Mouse (Mus musculus) embryo, embryonic 9.5 days (tissue): Measurements from ENCODE around the gene Prkca.

Source experiments
- DNase-seq: peaks from one replicate; pipeline ENCODE4 v3.0.0-alpha.2; 2017; ENCODE audit errors: extremely low spot score

Prkca gene

DNA sequence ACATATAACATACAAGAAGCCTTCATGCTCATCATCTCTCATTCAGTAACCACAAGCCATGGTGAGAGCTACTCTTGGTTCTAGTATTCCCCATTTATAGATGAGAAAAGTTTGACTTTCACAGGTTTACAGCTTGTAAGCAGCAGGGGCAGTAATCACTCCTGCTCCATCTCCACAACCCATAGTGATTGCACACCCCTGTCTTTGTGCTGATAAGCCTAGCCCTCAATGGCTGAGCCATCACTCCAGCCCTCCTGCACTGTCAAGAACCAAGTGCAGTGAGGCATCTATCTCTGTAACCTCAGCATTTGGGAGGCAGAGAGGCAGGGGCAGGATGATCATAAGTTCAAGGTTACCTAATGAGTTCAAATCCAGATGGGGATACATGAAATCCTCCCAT is 48.4 kb downstream of the Prkca start:
- no peak for DNase-seq

DNA sequence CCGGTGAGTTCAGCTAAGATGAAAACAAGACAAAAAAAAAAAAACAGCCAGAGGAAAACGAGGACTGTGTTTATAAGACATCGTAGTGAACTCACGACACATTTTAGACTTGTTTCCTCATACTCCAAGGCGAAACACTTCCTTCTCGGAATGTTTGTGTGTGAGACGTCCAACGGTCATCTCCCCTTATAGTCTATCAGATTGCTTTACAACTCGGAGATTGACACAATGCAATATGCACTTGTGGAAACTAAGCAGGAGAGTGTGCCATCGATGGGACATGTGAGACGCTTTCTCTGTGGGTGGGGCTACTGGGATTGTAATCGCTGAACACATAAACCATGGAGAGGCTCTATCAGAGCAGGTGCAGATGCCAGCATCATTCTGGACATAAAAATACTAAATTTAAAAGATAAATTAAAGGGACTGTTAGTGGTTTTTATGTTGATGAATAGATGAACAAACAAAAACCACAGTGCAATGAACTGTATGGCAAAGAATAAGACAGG is 49.4 kb downstream of the Prkca start:
- DNase-seq, result no peak

DNA sequence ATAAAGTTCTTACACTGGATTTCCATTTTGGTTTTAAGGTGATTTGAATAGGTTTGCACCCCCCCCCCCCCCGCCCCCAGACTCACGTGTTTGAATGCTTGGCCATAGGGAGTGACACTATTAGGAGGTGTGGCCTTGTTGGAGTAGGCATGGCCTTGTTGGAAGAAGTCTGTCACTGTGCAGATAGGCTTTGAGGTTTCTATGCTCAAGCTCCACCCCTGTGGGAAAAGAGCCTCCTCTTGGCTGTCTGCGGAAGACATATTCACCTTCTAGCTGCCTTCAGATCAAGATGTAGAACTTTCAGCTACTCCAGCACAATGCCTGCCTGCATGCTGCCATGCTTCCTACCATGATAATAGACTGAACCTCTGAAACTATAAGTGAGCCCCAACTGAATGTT is 49.9 kb downstream of the Prkca start:
- no peak for DNase-seq

DNA sequence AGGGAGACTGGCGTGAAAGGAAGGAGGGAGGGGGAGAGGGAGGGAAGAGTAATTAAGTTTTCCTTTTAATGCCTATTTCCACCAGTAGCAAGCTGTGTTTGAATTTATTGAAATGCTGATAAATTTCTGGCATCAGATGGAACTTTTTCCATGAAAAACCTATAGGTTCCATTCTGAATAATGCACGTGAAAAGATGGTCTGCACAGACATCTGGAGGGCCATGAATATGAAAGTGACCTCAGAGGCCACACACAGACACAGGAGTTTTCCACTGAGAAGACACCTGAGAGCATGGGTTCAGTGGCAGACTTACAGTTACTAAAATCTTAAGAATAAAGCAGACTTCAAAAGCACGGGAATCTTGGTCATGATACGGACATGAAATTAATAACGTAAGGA is 54.5 kb downstream of the Prkca start:
- no peak for DNase-seq

DNA sequence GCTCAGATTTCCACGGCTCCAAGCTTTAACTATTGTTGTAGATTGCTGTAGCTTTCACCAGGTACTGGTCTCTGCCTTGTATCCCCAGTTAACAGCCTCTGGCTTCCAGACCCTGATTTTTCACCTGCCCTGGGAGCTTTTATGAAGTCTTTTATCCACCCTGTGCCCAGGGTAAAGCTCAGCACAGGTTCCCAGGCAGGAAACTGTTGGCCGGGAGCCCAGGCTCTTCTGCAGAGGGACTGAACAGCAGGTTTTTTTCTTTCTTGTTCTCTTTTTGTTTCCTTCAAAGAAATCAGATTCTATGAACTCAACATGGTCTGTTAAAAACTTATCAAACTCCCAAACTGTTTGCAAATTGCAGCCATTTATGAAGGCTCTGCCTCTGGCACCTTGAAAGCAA is 56.4 kb downstream of the Prkca start:
- no peak for DNase-seq

DNA sequence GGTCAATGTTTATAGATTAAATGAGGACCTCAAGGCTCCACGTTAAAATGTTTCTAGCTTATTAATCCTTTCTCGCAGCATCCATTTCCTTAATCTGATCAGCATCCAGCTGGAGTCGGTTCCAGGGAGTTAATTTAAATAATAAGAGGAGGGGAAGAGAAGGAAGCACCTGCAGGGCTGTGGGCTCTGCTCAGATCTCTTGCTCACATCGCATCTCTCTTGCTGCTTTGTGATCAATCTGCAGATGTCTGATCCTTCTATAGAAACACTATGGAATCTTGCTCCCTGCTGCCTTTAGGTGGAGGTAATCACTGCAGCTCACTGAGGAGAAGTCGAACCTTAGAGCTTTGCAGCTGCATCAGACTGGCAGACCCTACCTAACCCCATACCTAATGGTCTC is 58.7 kb downstream of the Prkca start:
- no peak for DNase-seq

DNA sequence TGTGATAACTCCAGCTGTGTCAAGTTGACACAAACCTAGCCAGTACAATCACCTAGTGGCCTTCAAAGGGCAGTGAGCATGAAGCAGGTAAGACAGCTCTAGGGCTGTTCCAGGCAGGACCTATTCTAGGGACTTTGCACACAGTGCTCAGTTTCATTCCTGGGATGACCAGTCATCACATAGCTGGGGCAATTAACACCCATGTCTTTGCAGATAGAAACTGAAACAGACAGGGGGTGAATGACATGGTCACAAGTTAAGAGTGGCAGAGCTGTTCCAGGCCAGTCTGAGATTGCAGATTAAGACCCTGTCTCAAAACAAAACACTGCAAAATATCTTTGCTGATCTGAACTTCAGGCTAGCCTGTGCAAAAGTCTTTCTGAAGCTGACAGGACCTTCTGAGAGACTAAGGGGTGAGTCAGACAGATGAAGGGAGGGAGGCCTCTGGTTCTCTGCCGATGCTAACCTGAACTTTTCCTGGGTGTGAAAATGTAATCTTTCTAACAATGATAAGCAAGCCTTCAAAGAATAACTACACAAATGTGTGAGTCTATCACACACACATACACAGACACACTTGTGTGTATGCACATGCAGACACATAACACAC is 60.8 kb downstream of the Prkca start:
- DNase-seq, result no peak

DNA sequence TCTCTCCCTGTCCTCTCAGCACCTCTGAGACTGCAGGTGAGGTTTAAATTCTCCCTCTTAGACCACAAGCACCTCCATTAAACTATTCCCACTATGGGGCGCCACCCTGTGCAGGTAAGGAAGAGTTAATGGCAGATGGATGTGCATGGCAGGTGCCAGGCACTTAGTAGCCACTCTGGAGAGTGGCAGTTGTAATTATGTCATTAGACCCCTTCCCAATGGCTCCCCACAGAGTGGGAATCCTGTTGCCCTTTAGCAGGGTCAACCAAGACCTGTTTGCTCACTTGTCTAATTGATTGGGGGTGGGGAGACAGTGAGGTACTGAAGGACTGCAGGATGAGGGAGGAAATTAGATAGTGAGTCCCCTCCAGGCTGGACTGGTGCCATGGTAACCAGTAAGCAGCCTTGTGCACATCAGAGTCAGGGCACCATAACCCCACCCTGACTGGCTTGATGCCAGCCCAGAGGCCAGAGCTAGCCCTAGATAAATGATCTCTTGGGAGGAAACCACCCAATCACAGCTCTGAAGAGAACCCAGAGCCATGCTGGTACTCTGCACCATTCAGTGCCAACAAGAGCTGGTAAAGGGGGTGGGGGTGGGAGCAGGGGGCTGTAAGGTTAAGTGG is 63.9 kb downstream of the Prkca start:
- DNase-seq, result no peak

DNA sequence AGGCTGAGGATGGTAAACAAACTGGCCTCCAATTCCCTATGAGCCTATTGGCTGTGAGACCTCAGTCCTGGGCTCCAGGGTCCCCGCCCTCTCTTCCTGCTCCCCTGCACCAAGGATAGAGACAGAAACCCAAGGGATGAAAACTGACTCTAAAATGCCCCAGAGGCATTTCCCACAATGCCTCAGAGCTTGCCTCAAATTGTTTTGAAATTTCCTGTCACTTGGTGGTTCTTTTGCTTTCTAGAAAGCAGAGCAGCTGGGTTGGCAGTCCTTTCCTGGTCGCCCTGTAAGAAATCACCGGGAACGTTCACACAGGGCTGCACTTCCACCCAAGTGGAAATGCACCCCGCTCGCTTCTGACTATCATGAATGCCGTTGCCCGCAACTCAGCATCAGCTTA is 66.6 kb downstream of the Prkca start:
- no peak for DNase-seq

DNA sequence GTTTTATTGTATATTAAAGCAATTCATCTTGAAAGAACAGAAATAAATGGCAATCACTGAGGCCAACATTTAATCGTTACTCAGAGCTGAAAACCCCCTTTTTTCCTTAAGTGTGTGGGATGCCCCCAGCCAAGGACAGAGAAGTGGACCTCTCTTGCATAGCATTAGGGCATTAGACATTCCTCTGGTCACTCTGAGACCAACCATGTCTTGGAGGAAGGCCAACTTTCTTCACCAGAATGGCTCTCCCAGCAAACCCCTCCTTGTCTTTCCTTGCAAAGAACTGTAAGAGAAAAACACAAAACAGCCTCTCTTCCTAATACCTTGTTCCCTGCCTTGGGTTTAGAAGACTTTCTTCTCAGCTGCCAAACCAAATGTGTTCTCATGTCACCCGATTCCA is 67.6 kb downstream of the Prkca start:
- DNase-seq, result no peak

DNA sequence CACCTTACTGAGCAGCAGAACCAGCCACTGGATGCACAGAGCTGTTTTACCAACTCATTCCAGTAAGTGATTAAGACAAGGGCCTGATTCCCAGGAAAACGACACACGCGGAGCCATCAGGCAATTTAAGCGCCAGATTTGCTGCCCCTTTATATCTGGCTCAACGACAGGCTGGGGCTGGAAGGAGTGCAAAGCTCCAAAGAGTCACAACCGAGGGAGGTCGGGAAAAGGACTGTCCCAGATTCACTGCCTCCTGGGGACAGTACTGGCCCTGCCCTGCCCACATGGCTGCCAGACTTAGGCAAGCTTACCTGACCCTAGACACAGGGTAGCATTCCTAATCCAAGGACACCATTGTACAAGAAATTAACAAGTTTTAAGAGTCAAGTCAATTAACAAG is 69.7 kb downstream of the Prkca start:
- no peak for DNase-seq

DNA sequence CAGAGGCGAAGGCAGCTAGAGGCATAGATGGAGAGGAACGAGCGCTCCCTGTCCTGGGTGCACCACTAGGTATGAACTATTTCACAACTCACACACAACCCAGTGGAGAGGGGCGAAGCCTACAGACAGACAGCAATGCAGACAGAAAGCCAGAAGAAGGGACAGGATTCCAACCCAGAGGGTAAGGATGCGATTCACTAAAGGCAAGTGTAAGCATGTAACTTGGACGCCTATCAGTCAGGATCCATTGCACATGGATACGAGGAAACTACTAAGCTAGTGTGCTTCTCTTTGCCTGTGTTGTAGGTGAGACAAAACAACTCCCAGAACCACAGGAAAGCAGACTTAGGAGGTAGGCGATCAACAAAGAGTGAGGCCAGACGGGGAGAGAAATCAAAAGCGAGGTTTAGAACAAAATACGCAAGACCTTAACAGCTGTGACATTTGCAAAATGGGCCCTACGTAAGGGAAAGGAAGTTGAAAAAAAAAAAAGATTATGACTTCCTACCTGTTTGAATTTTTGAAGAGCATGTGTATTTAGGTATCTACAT is 70.2 kb downstream of the Prkca start:
- no peak for DNase-seq

DNA sequence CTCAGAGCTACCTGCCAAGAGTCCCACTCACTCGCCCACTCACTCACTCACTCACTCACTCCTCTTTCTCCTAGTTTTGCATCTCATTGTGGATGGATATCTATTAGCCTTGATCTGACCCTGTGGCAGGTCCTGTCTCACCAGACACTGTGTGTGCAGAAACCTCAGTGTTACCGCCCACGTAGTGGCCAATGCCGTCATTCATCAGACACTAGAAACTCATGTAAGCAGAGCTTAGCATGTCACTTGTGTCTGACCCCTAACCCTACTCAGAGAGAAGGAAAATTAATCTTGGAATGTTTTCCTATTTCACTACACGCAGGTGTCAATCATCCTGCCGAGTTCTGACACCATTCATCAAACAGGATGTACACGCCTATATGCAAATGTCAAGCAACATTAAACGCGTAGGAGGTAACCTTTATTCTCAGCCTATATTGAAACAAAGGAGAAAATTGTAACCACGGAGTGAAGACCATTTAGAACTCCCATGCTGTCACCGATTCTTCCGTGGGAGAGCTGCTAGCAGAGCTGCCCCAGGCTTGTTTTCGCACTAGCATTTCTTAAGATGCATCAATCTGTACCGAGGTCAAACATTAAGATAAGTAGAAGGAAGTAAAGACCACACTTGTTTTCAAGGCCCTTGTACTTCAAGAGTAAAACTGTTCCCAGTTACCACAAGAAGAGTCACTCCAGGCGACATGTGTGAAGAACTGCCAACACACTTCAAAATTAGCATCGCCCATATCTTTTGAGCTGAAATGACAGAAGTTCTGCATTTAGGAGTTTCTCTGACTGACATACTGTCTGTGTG is 70.9 kb downstream of the Prkca start:
- DNase-seq, result no peak

DNA sequence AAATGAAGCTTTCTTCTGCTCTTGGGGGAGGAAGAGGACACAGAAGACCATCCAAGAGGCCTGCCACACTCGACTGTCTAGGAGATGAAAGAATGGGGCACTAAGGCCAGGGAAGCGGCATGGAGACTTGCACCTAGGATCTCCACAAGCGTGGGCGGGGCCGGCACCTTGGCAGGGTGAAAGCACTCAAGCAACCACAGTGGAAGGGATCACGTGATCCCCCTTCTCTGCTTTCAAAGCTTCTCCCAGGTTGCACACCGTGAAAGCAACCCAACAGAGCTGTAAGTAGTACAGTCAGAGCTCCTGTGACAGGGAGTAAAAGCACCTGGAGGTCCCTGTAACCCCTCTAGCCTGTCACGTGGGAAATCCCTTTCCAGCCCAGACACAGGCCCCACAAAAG is 72.4 kb downstream of the Prkca start:
- no peak for DNase-seq

DNA sequence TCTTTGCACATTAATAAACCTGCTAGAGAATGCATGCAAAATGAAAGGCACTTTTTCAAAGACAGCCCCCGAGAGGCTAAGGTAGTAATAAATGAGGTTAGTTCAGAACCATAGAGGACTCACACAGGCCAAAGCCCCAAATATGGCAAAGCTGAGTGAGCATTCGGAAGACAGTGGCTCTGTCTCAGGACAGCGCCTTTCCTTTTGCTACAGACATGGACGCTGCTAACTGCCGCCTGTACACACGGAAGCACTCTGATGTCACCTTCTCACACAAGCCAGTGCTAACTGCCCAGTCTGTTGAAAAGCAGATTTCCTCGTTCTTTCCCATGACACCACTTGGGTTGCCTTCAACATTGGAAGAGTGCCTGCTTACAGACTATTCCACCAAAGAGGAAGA is 74.2 kb downstream of the Prkca start:
- DNase-seq, result no peak

DNA sequence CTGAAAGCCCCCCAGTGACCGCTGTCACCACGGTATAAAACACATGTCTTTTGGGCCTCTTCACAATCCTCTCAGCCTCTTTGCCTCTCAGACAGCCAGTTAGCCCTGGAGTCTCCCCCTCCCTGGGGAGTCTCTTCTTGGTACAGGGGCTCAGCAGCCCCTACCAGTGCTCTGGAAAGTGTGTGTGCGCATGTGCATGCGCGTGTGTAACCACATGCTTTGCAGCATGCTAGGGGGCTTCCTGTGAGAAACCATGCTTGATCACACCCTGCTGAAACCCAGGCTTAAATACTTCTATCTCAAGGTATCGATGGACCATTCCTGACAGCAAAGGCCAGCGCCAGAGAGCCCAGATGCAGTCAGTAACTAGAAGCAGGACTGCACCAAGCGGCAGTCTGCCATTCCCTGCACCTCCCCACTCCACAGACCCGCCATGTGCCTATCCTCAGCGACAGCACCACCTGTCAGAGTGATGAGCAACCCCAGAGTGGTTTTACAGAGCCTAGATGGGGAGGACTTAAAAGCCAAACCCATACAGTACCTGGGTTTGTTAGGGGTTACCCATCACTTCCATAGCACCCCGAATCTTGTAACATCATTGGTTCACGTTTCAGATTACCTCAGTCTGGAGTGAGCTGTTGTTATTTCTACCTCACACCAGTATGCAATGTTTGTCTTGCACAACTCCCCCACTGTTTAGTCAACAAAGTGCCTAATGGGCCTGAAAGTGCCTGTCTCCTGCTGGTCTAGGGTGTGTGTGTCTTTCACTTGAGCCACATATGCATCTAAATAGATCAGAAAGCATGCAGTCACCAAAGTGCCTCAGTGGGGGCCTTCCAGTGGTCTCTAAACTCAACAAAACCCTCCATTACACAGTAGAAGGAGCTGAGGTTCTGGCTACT is 75.1 kb downstream of the Prkca start:
- peak; percentile 18 for DNase-seq

DNA sequence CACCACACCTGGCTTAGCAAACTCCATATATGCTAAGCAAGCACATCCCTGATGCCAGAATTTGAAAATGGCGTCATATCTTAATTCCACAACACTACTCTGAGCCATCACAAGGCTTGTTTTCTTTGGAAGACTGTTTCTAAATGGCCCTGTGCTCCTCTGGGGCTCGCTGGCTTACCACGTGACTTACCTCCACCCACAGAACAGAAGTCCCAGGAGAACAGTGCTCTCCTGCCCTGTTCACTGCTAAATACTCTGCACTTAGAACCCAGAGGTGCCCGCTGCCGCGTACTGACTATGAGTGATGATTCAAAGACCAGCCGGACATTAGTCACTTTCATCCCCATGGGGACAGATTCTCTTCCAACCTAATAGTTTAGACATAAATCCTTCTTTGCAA is 75.9 kb downstream of the Prkca start:
- no peak for DNase-seq

DNA sequence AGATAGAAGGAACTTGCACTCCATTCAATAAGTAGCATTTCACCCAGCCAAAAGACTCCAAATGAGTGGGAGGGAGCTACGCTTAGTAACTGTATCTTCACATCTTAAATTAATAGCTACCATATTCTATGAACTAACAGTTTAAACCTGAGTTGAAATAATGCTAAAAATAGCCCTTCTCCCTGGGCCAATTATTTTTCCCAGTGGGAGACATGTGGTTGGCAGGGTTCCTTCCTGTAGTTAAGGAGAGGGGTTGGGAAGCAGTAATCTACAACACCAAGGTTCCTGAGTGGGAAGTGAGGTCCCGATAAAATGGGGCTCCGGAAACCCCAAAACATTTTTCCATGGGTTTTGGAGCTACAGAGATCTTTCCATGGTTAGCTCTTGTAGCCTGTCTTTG is 76.7 kb downstream of the Prkca start:
- DNase-seq, result no peak

DNA sequence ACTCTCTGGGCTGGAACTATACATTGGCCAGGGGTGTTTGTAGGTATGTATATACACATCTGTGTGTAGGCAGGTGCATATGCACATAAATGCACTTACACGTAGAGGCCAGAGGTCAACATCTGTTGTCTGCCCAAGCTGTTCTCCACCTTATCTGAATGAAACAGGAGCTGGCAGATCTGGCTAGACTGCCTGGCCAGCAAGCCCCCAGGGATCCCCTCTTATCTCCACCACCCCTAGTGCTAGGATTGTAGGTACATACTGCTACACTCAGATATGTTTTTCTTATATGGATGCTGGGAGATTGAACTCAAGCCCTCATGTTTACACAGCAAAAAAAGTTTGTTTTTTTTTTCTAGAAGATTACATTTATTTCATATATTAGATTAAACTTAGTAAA is 79.9 kb downstream of the Prkca start:
- DNase-seq, result no peak

DNA sequence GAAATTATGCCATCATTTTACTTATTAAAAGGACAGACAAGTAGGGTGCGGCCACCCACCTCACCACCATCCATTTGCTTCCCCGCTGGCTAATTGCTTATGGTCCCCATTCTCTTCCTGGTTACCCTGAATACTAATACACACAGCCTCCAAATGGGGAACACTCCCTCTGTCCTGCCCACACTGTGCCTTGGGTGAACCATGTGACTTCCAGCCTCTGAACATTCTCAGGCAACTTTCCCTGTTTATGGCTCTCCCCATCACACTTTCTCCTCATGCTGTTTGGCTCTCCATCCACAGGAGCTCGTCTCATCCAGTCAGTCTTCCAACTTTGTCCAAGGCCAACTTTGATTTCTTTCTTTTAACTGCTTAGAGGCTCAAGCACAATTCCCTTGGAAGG is 80.3 kb downstream of the Prkca start:
- DNase-seq, result no peak

DNA sequence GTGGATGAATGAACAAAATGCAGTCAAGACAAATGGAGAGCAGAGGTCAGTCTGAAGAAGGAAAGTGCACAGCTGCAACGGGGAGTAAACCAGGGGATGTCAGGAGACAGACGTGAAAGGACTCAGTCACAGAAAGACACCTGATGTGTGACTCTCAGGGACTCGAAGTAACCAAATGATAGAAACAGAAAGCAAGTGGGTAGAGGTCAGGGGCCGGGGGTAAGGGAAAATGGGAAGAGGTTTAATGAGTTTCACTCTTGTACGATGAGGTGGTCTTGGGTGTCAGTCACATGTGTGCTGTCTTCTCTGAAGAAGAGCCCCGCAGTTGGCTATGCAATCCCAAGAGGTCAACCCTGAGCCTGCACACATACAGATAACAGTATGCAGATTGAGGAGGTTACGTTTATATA is 82.0 kb downstream of the Prkca start:
- no peak for DNase-seq
